Mouse (Mus musculus) liver, embryonic 11.5 days (tissue): Measurements from ENCODE around the gene Tubb2a. TPM values are rescaled to one million over a fixed set of nuclear protein-coding genes. Genes with fewer than 3 reads are reported as not detected.
A peak's percentile ranks its signal among the peaks of the same experiment; 100 is the strongest.

Source experiments
- ATAC-seq: fragments of 200-750 bp; cut with Nextera tagmentation; replicated peaks from 2 replicates; pipeline ENCODE4 v1.8.0; 2017; ENCODE audit warnings: moderate number of reproducible peaks, mild to moderate bottlenecking, moderate TSS enrichment, moderate library complexity; ENCODE audit not compliant: low FRiP score
- DNase-seq: peaks from one replicate; pipeline ENCODE4 v3.0.0-alpha.2; 2017; ENCODE audit warnings: low spot score
- H3K27ac ChIP-seq: fragments of 300-500 bp; sonication (generic); 2 replicates; pipeline ENCODE4 v1.5.1; 2014; ENCODE audit warnings: mild to moderate bottlenecking, low read depth, low read length, control low read depth
- H3K27me3 ChIP-seq: fragments of 300-500 bp; sonication (generic); replicated peaks from 2 replicates; pipeline ENCODE4 v1.6.1; 2014; ENCODE audit warnings: low read length, mixed read lengths; ENCODE audit not compliant: control insufficient read depth, insufficient read depth
- H3K36me3 ChIP-seq: fragments of 300-500 bp; sonication (generic); 2 replicates; pipeline ENCODE4 v1.6.1; 2014; ENCODE audit warnings: mild to moderate bottlenecking, low read length, moderate library complexity, mixed read lengths; ENCODE audit not compliant: control insufficient read depth, insufficient read depth
- H3K4me1 ChIP-seq: fragments of 300-500 bp; sonication (generic); replicated peaks from 2 replicates; pipeline ENCODE4 v1.6.1; 2014; ENCODE audit warnings: low read length, mixed read lengths; ENCODE audit not compliant: control insufficient read depth, insufficient read depth
- H3K4me2 ChIP-seq: fragments of 300-500 bp; sonication (generic); 2 replicates; pipeline ENCODE4 v1.6.1; 2014; ENCODE audit warnings: mild to moderate bottlenecking, control low read depth, moderate library complexity
- H3K4me3 ChIP-seq: fragments of 300-500 bp; sonication (generic); 2 replicates; pipeline ENCODE4 v1.5.1; 2014; ENCODE audit warnings: low read depth, low read length, control low read depth
- H3K9ac ChIP-seq: fragments of 300-500 bp; sonication (generic); 2 replicates; pipeline ENCODE4 v1.6.1; 2014; ENCODE audit warnings: low read depth, low read length, control low read depth
- H3K9me3 ChIP-seq: fragments of 300-500 bp; sonication (generic); 2 replicates; pipeline ENCODE4 v1.6.1; 2016; ENCODE audit warnings: low read length, inconsistent platforms, mixed read lengths; ENCODE audit not compliant: control insufficient read depth
- WGBS: fragments of 180-500 bp; shearing (Covaris S2); extraction: QIAGEN DNeasy Blood & Tissue Kit; methylation state at CpG from one replicate; pipeline ENCODE4 v1.1.7; 2014; 5-methylcytosine and 5-hydroxymethylcytosine counted together
- polyA plus RNA-seq: library from polyadenylated mRNA; unstranded; fragments of >200 nt; fragmentation: Nextera tagmentation; extraction: Ambion mirVana; gene quantifications from 2 replicates; pipeline ENCODE4 v1.2.1, GENCODE M21; 2014

The Tubb2a gene
- polyA plus RNA-seq, 1 experiment from 2014 or later, result 81.0 TPM

DNA sequence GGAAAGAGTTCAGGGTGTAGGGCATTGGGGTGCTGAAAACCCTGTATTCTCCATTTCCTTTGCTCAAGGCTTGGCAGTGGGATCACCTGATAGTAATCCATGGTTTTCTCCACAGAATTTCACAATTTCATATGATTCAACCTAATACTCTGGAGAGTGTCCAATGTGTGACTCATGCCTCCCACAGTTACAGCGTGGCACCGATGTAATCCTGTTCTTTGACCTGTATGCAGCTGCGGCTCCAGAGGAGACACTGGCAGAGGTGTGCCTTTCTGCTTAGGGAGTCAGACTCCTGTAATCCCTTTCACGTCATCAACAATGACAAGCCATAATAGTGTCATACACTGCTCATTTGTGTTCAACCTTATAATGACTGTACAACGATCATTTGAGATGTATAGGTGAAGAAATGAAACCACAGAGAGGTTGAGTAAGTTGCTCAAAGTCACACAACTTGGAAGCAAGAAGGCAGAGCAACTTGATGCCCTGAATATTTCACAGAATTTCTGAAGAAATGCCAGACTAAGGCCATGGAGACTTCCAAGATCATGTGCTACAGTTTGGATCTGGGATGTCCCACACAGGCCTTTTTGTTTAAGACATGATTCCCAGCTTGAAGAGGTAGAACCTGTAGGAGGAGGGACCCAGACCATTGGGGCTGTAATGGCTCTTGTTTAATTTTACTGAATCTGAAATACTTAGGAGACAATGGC, 34.7 kb upstream of the Tubb2a start:
- no peaks in the 10 kb centered on the region for H3K27me3 ChIP-seq
- no peak for ATAC-seq
- DNase-seq, result no peak
- no peak overlapping the region for H3K27ac ChIP-seq
- H3K4me2 ChIP-seq, result no peak overlapping the region
- 77% methylated on average over 5 of the region's 5 CpGs for WGBS
- H3K36me3 ChIP-seq, result no peaks in the 10 kb centered on the region
- H3K4me3 ChIP-seq, result no peak overlapping the region
- H3K9ac ChIP-seq, result no peak overlapping the region
- peaks cover 18% of the 10 kb centered on the region for H3K4me1 ChIP-seq
- H3K9me3 ChIP-seq, result no peaks in the 10 kb centered on the region

DNA sequence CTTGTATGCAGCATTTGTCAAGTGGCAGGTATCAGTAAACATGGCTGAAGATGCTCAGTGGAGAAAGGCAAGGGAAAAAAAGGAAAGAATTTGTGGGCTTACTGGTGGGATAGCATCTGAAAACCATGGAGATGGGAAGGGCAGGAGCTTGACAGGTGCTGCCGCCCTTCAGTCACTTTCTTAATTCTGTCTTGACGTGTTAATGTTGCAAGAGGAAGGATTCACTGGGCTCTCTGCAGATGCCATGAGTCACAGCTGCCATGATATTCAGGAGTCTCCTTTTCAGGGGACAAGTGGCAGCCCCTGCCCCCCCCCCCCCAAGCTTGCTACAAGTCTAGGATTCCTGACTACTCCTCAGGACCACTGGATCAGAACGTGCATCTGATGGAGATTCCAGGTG, 34.1 kb upstream of the Tubb2a start:
- Histone ChIP-seq H3K4me2 (no peak overlapping the region), H3K9ac (no peak overlapping the region), H3K27me3 (no peaks in the 10 kb centered on the region), H3K36me3 (no peaks in the 10 kb centered on the region), H3K27ac (no peak overlapping the region), H3K9me3 (no peaks in the 10 kb centered on the region), H3K4me1 (peaks cover 18% of the 10 kb centered on the region), H3K4me3 (no peak overlapping the region)
- DNase-seq (no peak), ATAC-seq (no peak)
- 74% methylated on average over 3 of the region's 3 CpGs for WGBS

DNA sequence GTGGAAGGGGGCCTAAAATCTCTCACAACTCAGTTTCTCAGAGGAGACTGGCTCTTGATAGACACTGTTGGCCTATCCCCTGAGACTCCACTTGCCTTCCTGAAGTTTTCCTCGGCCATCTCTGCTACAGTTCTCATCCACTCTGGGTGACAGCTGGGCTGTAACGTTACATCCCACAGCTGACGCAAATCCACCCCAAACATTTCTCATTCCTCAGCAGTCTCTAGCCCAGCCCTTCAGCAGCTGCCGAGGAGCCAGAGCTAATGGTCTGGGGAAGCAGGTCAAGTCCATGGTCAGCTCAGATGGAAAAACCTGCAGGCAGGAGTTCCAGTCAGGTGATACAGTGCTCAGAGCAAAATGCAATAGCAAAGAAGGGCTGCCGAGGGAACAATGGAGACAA, 33.2 kb upstream of the Tubb2a start:
- no peak overlapping the region for H3K9ac ChIP-seq

DNA sequence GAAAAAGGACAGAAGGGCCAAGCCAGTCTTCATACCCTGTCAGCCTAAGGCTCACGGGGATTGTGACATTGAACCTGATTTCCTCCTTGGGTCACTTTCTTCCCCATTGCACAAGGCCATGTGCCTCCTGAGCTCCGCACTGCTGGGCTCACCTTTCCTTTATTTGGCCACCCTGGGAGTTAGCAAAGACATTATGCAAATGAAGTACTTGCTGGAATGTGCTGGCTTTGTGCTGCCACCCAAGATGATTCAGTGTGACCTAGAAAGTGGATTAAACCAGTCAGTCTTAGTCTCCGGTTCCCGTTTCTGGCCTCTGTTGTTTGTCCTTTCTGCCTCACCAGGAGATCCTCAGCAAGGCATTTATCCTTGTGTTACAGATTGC, 31.9 kb upstream of the Tubb2a start:
- H3K27ac ChIP-seq, result no peak overlapping the region

More for the DNA sequence above, 33.2 kb upstream of the Tubb2a start:
- Histone ChIP-seq H3K9me3 (no peaks in the 10 kb centered on the region), H3K27me3 (no peaks in the 10 kb centered on the region), H3K4me1 (peaks cover 10% of the 10 kb centered on the region), H3K4me3 (no peak overlapping the region), H3K36me3 (no peaks in the 10 kb centered on the region), H3K4me2 (no peak overlapping the region), H3K27ac (no peak overlapping the region)
- WGBS, result 69% methylated on average over 5 of the region's 5 CpGs
- DNase-seq (no peak), ATAC-seq (no peak)

DNA sequence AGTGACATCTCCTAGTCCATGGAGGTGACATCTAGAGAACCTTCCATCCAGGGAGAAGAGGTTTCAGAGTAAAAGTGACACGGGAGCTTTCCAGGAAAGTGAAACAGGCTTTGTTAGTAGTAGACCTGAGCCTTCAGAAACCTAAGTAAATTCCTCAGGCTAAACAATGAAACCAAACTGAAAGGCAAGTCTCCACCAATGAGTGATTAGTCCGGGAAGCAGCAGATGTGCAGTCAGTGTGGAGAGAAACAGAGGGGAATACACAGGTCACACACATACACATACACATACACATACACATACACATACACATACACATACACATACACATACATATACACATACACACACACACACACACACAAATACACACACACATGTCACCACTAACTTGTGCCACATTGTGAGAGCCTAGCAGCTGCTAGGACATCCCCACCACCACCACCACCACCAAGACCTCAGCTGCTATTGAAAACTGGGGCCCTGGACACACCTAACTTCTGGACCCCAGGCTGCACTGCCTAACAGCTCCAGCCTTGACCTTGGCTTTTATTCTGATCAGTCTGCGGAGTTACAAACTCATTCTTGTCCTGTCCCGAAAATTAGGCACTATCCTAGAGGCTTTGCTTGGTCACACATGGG, 31.3 kb upstream of the Tubb2a start:
- Histone ChIP-seq H3K4me3 (no peak overlapping the region), H3K4me1 (no peaks in the 10 kb centered on the region; the same call in 1 of the 2 replicates), H3K4me2 (no peak overlapping the region), H3K9me3 (no peaks in the 10 kb centered on the region), H3K27ac (no peak overlapping the region), H3K36me3 (no peaks in the 10 kb centered on the region), H3K27me3 (no peaks in the 10 kb centered on the region), H3K9ac (no peak overlapping the region)
- DNase-seq (no peak), ATAC-seq (no peak)
- WGBS, result 73% methylated on average over 4 of the region's 4 CpGs

More for the DNA sequence above, 31.9 kb upstream of the Tubb2a start:
- H3K36me3 ChIP-seq, result no peaks in the 10 kb centered on the region
- no peaks in the 10 kb centered on the region for H3K9me3 ChIP-seq
- H3K4me2 ChIP-seq, result no peak overlapping the region
- peaks cover 3% of the 10 kb centered on the region; the same call in 1 of the 2 replicates for H3K4me1 ChIP-seq
- no peaks in the 10 kb centered on the region for H3K27me3 ChIP-seq
- H3K4me3 ChIP-seq, result no peak overlapping the region
- WGBS, result 57% methylated on average over 4 of the region's 4 CpGs
- ATAC-seq, result no peak
- no peak overlapping the region for H3K9ac ChIP-seq
- DNase-seq, result no peak

DNA sequence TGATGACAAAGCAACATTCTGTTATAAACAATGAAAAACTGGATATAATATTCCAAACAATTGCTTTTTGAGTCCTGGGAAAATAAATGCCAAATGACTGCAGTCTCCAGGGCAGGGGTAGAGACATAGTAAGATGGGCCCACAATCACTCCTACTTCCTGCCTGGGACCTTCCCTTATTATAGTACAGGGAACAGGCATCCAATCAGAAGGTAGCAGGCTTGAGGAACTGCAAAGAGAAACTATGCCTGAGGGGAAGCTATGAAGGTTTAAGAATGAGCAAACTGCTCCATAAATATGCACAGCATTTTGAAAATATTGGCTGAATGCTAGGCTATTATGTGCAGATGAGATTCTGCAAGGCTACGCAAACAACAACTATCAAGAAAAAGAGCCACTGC, 29.2 kb upstream of the Tubb2a start:
- H3K9me3 ChIP-seq, result no peaks in the 10 kb centered on the region
- no peak overlapping the region for H3K4me2 ChIP-seq
- ATAC-seq, result no peak
- peaks cover 2% of the 10 kb centered on the region; the same call in 1 of the 2 replicates for H3K4me1 ChIP-seq
- H3K27ac ChIP-seq, result no peak overlapping the region
- H3K27me3 ChIP-seq, result no peaks in the 10 kb centered on the region
- no peaks in the 10 kb centered on the region for H3K36me3 ChIP-seq
- DNase-seq, result no peak
- WGBS, result 84% methylated on average over 1 of the region's 1 CpGs
- H3K4me3 ChIP-seq, result no peak overlapping the region
- no peak overlapping the region for H3K9ac ChIP-seq

DNA sequence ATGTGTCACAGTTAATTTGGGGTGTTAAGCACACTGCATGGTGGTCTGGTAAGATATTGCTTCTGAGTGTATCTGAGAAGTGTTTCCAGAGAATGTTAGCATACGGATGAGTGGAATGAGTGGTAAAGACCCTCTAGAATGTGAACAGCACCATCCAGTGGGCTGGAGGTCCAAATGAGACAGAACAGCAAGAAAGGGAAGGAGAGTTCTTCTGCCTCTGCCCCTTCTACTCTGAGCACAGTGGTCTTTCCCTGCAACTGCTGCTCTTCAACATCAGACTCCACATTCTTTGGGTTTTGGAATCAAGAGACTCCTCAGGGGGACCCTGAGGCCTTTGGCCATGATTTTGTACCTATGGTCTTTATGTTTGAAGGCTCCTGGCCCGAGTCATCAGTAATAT, 28.4 kb upstream of the Tubb2a start:
- H3K27me3 ChIP-seq, result no peaks in the 10 kb centered on the region
- H3K9ac ChIP-seq, result no peak overlapping the region
- DNase-seq (no peak), ATAC-seq (no peak)
- no peaks in the 10 kb centered on the region for H3K9me3 ChIP-seq
- H3K36me3 ChIP-seq, result no peaks in the 10 kb centered on the region
- no peak overlapping the region for H3K27ac ChIP-seq
- no peak overlapping the region for H3K4me2 ChIP-seq
- no peak overlapping the region for H3K4me3 ChIP-seq
- 75% methylated on average over 2 of the region's 2 CpGs for WGBS
- H3K4me1 ChIP-seq, result peaks cover 7% of the 10 kb centered on the region

DNA sequence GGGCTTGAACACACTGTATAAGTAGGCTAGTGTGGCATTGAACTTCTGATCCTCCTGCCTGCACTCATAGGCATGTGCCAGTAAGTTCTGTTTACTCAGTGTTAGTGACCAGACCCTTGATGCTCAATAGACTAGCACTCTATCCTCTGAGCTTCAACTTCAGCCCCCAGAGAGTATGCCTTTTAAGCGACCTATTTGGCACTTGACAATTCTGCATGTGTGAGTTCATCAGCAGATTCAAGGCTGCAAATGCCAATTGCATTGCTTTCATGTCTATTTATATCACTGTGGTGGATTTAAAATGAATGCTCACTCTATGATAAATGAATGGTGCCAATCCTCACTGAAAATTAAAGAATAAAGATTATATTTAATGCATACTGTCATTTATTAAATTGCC, 27.6 kb upstream of the Tubb2a start:
- H3K9ac ChIP-seq, result no peak overlapping the region
- no peak for DNase-seq
- H3K9me3 ChIP-seq, result no peaks in the 10 kb centered on the region
- WGBS, result 70% methylated on average over 1 of the region's 1 CpGs
- no peak overlapping the region for H3K4me3 ChIP-seq
- H3K27me3 ChIP-seq, result no peaks in the 10 kb centered on the region
- H3K4me1 ChIP-seq, result peaks cover 12% of the 10 kb centered on the region
- no peaks in the 10 kb centered on the region for H3K36me3 ChIP-seq
- H3K4me2 ChIP-seq, result no peak overlapping the region
- no peak for ATAC-seq
- no peak overlapping the region for H3K27ac ChIP-seq

DNA sequence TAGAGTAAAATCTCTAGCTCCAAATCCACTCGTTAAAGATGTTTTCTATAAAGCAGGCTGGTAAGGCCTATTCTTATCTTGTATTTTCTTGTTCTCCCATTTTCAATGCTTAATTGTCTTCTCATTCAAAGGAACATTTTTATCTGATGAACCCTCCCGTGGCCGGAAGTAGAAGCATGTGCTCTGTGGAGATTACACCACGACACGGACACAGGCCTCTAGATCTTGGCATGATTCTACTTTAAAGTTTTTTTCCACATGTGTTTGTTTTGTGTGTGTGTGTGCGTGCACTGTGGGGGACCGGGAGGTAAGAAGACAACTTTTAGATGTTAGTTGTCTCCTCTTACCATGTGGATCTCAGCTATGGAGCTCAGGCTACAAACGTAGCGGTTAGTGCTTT, 24.1 kb upstream of the Tubb2a start:
- peak overlapping the region; percentile 77 for H3K27ac ChIP-seq
- H3K4me3 ChIP-seq, result no peak overlapping the region
- WGBS, result 49% methylated on average over 9 of the region's 9 CpGs
- no peaks in the 10 kb centered on the region for H3K36me3 ChIP-seq
- peaks cover 13% of the 10 kb centered on the region for H3K4me1 ChIP-seq
- 0 out of 2 replicates have a peak, but pooled peaks have one; percentile 21 for ATAC-seq
- no peaks in the 10 kb centered on the region for H3K27me3 ChIP-seq
- DNase-seq, result no peak
- H3K4me2 ChIP-seq, result peak overlapping the region; percentile 51; the same call in 1 of the 2 replicates
- H3K9ac ChIP-seq, result no peak overlapping the region
- no peaks in the 10 kb centered on the region for H3K9me3 ChIP-seq
